Mouse (Mus musculus) lung, postnatal 4 days (tissue): ENCODE data around the gene Rragc.

Source experiments
- DNase-seq, 2 experiments: peaks; one replicate each; pipeline ENCODE4 v3.0.0; 2021

Gene Rragc

DNA sequence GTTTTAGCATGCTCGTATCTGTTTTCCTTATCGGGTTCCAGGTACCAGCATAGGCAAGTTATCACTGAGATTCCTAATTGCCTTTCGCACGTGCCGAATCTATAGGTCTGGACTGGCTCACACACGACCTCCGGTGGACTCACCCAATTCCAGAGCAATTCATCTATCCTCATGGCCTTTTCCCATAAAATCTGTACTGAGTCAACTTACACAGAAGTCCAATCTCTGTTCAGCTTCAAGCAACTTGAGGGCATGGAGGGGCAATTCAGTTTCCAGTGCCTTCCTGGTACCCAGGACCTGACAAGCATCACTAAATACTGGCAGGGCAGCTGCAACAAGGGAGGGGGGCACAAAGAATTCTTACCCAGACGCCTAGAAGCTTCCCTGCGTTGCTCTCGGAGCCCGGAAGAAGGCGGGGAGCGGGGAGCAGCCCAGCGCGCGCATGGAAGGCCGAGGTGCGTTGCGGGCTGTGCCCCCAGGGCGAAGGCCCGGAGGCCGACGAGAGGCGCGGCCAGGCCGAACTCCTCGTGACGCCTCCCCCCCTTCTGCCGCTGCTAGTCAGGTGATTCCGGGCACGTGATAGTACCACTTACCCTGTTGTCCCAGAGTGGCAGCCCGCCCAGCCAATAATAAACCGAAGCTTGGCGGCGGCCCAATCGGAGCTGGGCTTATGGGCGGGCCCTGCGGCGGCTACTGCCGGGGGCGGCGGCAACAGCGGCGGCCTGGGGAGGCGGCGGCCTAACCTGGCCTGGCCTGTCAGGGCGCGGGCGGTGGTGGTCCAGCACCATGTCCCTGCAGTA is at the start of gene Rragc:
Gene Rragc, plus strand, starts transcription at position 699 of the 800 bp plus-strand sequence.
- DNase-seq: peak; percentile 100

DNA sequence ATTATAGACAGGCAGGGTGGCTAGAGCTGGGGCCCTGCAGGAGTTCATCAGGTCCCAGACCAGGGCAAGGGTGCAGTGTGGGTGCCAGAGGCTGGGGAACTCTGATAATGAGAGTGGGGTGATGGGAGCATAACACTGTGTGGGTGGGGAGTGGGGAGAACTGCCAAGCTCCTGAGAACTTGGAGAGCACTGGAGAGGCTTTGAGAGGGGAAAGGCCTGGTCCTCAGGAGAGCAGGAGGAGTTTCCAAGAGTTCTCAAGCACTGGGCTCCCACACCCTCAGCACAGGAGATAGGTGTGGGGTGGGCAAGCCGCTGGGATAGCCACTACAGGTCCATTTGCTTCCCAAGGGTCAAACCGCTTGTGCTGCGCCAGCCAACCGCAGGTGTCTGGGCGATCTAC is 23.5 kb upstream of the Rragc start:
- peak; percentile 67 to 83 for DNase-seq

- no peak for DNase-seq
Measured at GRCm38 (mm10) chr4:123894295-123894694, 23.0 kb upstream of the Rragc start.

- DNase-seq: peak in 1 of 2 experiments; percentile 54
Measured at GRCm38 (mm10) chr4:123898696-123899095, 18.6 kb upstream of the Rragc start.

- no peak for DNase-seq
Measured at GRCm38 (mm10) chr4:123903432-123903831, 13.8 kb upstream of the Rragc start.

GRCm38 (mm10) chr4:123904333-123905125 is 12.7 kb upstream of the Rragc start, which contains the start of gene Mycbp:
Gene Mycbp, plus strand, starts transcription at chr4:123904832.
- peak; percentile 99 to 100 for DNase-seq

- DNase-seq: no peak
Measured at GRCm38 (mm10) chr4:123905126-123905668, 12.0 kb upstream of the Rragc start.

- DNase-seq: no peak
Measured at GRCm38 (mm10) chr4:123911503-123911902, 5.7 kb upstream of the Rragc start.

DNA sequence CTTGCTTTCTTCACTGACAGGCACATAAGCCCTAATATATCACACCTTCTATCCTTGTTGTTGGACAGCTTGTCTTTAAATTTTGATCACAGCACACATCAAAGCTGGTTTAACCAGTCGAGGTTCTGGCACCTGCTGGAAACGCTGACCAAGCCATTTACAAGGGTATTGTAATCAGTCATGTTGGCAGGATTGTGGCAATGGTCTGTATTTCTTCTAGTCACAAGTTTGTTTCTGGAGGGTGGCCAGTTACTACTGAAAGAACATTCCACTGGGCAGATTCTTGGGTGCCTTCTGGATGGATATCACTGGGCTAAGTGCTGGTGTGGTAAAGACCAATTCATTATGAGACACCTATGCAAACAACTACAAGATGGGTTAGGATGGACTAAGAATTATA is 4.8 kb upstream of the Rragc start:
- no peak for DNase-seq

GRCm38 (mm10) chr4:123917548-123918140 is 398 bp downstream of the Rragc start, which contains the start of gene 4930535I16Rik:
Gene 4930535I16Rik, minus strand, starts transcription at chr4:123918022.
- DNase-seq: peak in 1 of 2 experiments; percentile 50

- DNase-seq: no peak
Measured at GRCm38 (mm10) chr4:123918851-123919250, 1.6 kb downstream of the Rragc start.

DNA sequence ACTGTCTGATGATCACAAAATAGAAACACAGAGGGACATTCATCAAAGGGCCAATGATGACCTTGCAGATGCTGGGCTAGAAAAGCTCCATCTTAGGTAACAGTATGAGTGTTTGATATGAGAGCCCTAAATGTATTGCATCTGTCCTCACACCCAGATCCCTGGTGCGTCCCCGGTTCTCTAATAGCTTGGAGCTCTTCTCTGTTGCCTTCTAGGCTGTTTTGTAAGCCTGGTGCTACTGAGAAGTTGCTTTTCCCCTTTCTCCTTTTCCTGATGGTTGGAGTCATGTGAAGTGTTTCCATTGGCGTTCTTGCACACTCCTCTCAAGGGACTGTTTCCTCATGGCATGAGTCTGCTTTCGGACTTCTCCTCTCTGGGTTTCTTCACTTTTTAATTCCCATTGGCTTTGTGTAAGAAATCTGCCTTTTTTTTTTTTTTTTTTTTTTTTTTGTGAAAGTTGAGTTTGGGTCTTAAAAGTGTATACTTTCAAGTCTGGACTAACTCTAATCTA is 3.9 kb downstream of the Rragc start:
- peak in 1 of 2 experiments; percentile 12 for DNase-seq

- DNase-seq: peak; percentile 30 to 39
Measured at GRCm38 (mm10) chr4:123927961-123928360, 10.7 kb downstream of the Rragc start.

DNA sequence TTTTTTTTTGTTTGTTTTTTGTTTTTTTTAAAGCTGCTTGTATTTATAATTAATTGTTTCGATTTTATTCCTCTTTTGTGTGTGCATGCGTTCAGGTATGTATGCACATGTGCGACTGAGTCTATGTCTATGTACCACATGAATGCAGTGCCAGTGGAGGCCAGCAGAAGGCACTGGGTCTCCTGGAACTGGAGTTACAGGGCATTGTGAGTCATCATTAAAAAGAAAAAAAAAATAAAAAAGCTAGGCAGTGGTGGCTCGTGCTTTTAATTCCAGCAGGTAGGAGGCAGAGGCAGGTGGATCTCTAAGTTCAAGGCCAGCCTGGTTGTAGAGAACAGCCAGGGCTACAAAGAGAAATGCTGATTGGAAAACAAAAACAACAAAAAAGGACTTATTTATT is 12.7 kb downstream of the Rragc start:
- no peak for DNase-seq

DNA sequence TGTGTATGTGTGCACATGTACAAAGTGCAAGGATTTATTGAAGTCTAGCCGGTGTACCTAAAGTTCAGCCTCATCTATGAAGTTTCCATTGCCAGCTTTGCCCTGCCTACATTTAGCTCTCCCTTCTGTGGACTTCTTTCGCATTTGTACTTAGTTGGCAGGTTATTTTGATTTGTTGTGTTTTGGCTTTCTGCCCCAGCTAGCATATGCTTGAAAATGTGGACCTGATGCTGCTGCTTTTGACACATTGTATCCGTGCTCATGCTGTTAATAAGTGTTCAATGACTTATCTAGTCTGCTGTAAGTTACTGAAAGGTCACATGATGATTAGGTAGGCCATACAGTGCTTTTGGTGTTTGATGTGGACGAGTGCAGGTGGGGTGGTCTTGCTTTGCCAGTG is 17.1 kb downstream of the Rragc start:
- DNase-seq: no peak

- no peak for DNase-seq
Measured at GRCm38 (mm10) chr4:123936059-123936458, 18.8 kb downstream of the Rragc start.

DNA sequence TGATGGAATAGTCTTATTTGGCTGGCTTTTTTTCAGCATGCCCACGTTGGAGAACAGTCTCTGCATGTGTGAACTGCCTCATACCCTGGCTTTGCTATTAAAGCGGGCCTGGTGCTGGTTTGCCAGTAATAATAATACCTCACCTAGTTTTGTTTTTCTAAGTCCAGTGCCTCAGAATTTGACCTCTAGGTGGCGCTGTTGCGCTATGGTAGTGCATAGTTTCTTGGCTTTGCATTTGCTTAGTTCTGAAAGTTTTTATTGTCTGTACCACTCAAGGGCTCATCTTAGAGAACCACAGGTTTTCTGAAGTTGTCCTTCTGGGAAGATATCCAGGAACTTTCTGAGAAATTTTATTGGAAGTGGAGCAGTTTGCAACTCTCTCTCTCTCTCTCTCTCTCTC is 22.6 kb downstream of the Rragc start:
- peak; percentile 47 to 79 for DNase-seq

DNA sequence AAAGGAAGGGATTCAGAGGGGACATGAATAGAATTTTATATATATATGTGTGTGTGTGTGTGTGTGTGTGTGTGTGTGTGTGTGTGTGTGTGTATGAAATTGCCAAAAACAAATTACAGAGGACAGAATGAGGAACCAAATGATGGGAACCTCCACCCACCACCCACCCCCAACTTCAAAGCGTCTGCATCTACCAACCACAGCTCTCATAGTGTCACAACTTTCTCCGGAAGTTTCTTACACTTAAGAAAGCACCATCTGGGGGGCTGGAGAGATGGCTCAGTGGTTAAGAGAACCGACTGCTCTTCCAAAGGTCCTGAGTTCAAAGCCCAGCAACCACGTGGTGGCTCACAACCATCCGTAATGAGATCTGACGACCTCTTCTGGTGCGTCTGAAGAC is 23.6 kb downstream of the Rragc start:
- DNase-seq: peak in 1 of 2 experiments; percentile 9

GRCm38 (mm10) chr4:123946701-123947100 is 29.5 kb downstream of the Rragc start:
- DNase-seq: no peak

DNA sequence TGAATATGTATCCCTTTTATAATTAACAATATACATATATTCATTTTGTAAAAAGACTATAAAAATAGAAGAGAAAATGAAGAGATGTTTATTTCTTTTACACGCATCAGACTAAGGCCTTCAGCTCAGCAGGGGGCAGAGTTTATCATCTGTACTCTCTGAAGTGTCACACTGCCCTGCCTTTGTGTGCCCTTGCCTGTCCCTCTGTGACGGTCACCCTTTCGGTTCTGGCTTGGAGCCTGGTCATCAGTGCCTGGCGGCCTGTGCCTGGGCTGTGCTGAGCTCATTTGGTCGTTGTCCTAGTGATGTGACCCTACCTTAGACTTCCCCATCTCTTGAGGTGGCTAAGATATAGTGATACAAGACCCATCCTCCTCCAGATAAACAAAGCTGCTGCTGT is 29.9 kb downstream of the Rragc start:
- DNase-seq: no peak

GRCm38 (mm10) chr4:123948901-123949300 is 31.7 kb downstream of the Rragc start:
- DNase-seq: no peak

- no peak for DNase-seq
Measured at GRCm38 (mm10) chr4:123949649-123950048, 32.4 kb downstream of the Rragc start.

GRCm38 (mm10) chr4:123952059-123952458 is 34.8 kb downstream of the Rragc start:
- DNase-seq: no peak
